Mouse (Mus musculus) adrenal gland, adult 8-10 months (tissue): ENCODE measurements around the gene Il6. TPM values are rescaled to one million over a fixed set of nuclear protein-coding genes. Genes with fewer than 3 reads are reported as not detected.
"Not testable (repeated sequence)": the region's sequence is repeated elsewhere in the genome, so short reads cannot be mapped to it uniquely, and the experiment has no call there.

Experiments
- DNase-seq: peaks from one replicate; pipeline ENCODE4 v3.0.0; 2022
- total RNA-seq, 4 experiments: library from RNA; stranded (reverse); gene quantifications; 2 replicates each; pipeline ENCODE4 v1.2.4; 2022

The Il6 gene
- not detected for total RNA-seq

- peak; percentile 78 for DNase-seq
Observed at GRCm38 (mm10) chr5:30012726-30013503, at the start of gene Il6. Gene Il6, plus strand, starts transcription at chr5:30013114.

GRCm38 (mm10) chr5:29963488-29963887, 49.4 kb upstream of the Il6 start:
- no peak for DNase-seq

GRCm38 (mm10) chr5:29970212-29970611, 42.7 kb upstream of the Il6 start:
- no peak for DNase-seq

- DNase-seq = no peak
Observed at GRCm38 (mm10) chr5:29972796-29973195, 40.1 kb upstream of the Il6 start.

- no peak for DNase-seq
Observed at GRCm38 (mm10) chr5:29973533-29973932, 39.4 kb upstream of the Il6 start.

- no peak for DNase-seq
Observed at GRCm38 (mm10) chr5:29974115-29974514, 38.8 kb upstream of the Il6 start.

- DNase-seq = no peak
Observed at GRCm38 (mm10) chr5:29993583-29993982, 19.3 kb upstream of the Il6 start.

- DNase-seq = no peak
Observed at GRCm38 (mm10) chr5:29994344-29994743, 18.6 kb upstream of the Il6 start.

- DNase-seq = no peak
Observed at GRCm38 (mm10) chr5:29997351-29997750, 15.6 kb upstream of the Il6 start.

GRCm38 (mm10) chr5:30000921-30001320, 12.0 kb upstream of the Il6 start:
- DNase-seq = no peak

GRCm38 (mm10) chr5:30014580-30014979, 1.7 kb downstream of the Il6 start:
- no peak for DNase-seq

- not testable (repeated sequence) for DNase-seq
Observed at GRCm38 (mm10) chr5:30035862-30036261, 22.9 kb downstream of the Il6 start.

GRCm38 (mm10) chr5:30037111-30037510, 24.2 kb downstream of the Il6 start:
- not testable (repeated sequence) for DNase-seq

- not testable (repeated sequence) for DNase-seq
Observed at GRCm38 (mm10) chr5:30039324-30039723, 26.4 kb downstream of the Il6 start.

GRCm38 (mm10) chr5:30039841-30040240, 26.9 kb downstream of the Il6 start:
- not testable (repeated sequence) for DNase-seq

- DNase-seq = no peak
Observed at GRCm38 (mm10) chr5:30058216-30058731, 45.4 kb downstream of the Il6 start.

GRCm38 (mm10) chr5:30059607-30060006, 46.7 kb downstream of the Il6 start:
- DNase-seq = not testable (repeated sequence)

GRCm38 (mm10) chr5:30067726-30068125, 54.8 kb downstream of the Il6 start:
- no peak for DNase-seq

Other genes starting within 250 kb of the Il6 start
- gene Tyms, start 60.5 kb downstream of the Il6 start, total RNA-seq = 10 to 100 TPM; 12.9 to 19.7 (median 18.0) TPM
- under 1 TPM in 1 of 4 experiments, not detected in 3; 0.10 TPM for gene Garem2, start 92.0 kb downstream of the Il6 start, total RNA-seq
- gene 3110082J24Rik, start 93.0 kb downstream of the Il6 start, total RNA-seq = not detected
- 100 to 1,000 TPM; 363 to 446 (median 399) TPM for gene Hadha, start 142.0 kb downstream of the Il6 start, total RNA-seq
- 100 to 1,000 TPM; 412 to 817 (median 632) TPM for gene Hadhb, start 142.1 kb downstream of the Il6 start, total RNA-seq
- not detected for gene Adgrf3, start 192.6 kb downstream of the Il6 start, total RNA-seq
- 10 to 100 TPM; 15.1 to 24.5 (median 20.4) TPM for gene Selenoi, start 219.5 kb downstream of the Il6 start, total RNA-seq